Mouse (Mus musculus) MEL (cell line): ENCODE results near the gene Socs5. TPM values are rescaled to one million over a fixed set of nuclear protein-coding genes. Genes with fewer than 3 reads are reported as not detected.

ENCODE experiments used
- DNase-seq: peaks from one replicate; pipeline ENCODE4 v3.0.0; 2011; ENCODE audit warnings: low read depth, low spot score
- H3K27ac ChIP-seq: 2 replicates; pipeline ENCODE4 v1.5.1; 2012; ENCODE audit warnings: low read depth, mild to moderate bottlenecking, control low read depth, low read length, moderate library complexity; ENCODE audit not compliant: control insufficient read depth
- H3K27me3 ChIP-seq, 2 experiments: fragments of 150-350 bp in 1 of 2; sonication (generic) in 1 of 2; 2 replicates each; pipeline ENCODE4 v1.6.1; 2012; ENCODE audit warnings: low read length in 2 of 2, mild to moderate bottlenecking in 2 of 2, improper control_type of control experiment in 1 of 2, moderate library complexity in 1 of 2; ENCODE audit not compliant: insufficient read depth in 2 of 2, control insufficient read depth in 1 of 2
- H3K36me3 ChIP-seq, 2 experiments: 2 replicates each; pipeline ENCODE4 v1.6.1; 2012 to 2014; ENCODE audit warnings: low read length in 2 of 2, improper control_type of control experiment in 1 of 2, inconsistent platforms in 1 of 2, mild to moderate bottlenecking in 1 of 2; ENCODE audit not compliant: insufficient read depth in 2 of 2, control insufficient read depth in 1 of 2
- H3K4me1 ChIP-seq, 2 experiments: fragments of 150-350 bp in 1 of 2; sonication (generic) in 1 of 2; 2 replicates each; pipeline ENCODE4 v1.6.1; 2012; ENCODE audit warnings: low read length in 2 of 2, improper control_type of control experiment in 1 of 2, mild to moderate bottlenecking in 1 of 2; ENCODE audit not compliant: insufficient read depth in 2 of 2, control insufficient read depth in 1 of 2
- H3K4me3 ChIP-seq, 2 experiments: fragments of 150-350 bp in 1 of 2; sonication (generic) in 1 of 2; 2 replicates each; pipeline ENCODE4 v1.5.1; 2012; ENCODE audit warnings: low read depth in 2 of 2, low read length in 2 of 2, mild to moderate bottlenecking in 2 of 2, moderate library complexity in 2 of 2, control low read depth in 1 of 2, improper control_type of control experiment in 1 of 2; ENCODE audit not compliant: control insufficient read depth in 1 of 2, insufficient read depth in 1 of 2
- H3K79me2 ChIP-seq: 2 replicates; pipeline ENCODE4 v1.6.1; 2012; ENCODE audit warnings: mild to moderate bottlenecking, low read length, moderate library complexity; ENCODE audit not compliant: control insufficient read depth, poor library complexity, insufficient read depth
- H3K9ac ChIP-seq: 2 replicates; pipeline ENCODE4 v1.6.1; 2012; ENCODE audit warnings: low read depth, mild to moderate bottlenecking, control low read depth, low read length, moderate library complexity; ENCODE audit not compliant: control insufficient read depth, poor library complexity, severe bottlenecking
- H3K9me3 ChIP-seq: fragments of 150-350 bp; sonication (generic); replicated peaks from 2 replicates; pipeline ENCODE4 v1.6.1; 2012; ENCODE audit warnings: mild to moderate bottlenecking, low read length, improper control_type of control experiment, moderate library complexity; ENCODE audit not compliant: insufficient read depth
- E2F4 ChIP-seq: IDR thresholded peaks from 2 replicates; pipeline ENCODE4 v1.6.1; 2011; ENCODE audit warnings: low read depth, low read length, improper control_type of control experiment, borderline replicate concordance
- EP300 ChIP-seq, 2 experiments: IDR thresholded peaks; 2 replicates each; pipeline ENCODE4 v1.6.1; 2011; ENCODE audit warnings: improper control_type of control experiment in 2 of 2, low read length in 2 of 2, low read depth in 1 of 2, mild to moderate bottlenecking in 1 of 2
- GATA1 ChIP-seq: IDR thresholded peaks from 2 replicates; pipeline ENCODE4 v1.6.1; 2011; ENCODE audit warnings: low read depth, low read length, improper control_type of control experiment
- HCFC1 ChIP-seq: IDR thresholded peaks from 2 replicates; pipeline ENCODE4 v1.6.1; 2012; ENCODE audit warnings: low read depth, mild to moderate bottlenecking, inconsistent platforms, low read length, improper control_type of control experiment, moderate library complexity
- MAFK ChIP-seq: IDR thresholded peaks from 2 replicates; pipeline ENCODE4 v1.6.1; 2011; ENCODE audit warnings: low read depth, mild to moderate bottlenecking, low read length, improper control_type of control experiment, borderline replicate concordance
- MAX ChIP-seq: IDR thresholded peaks from 2 replicates; pipeline ENCODE4 v1.6.1; 2011; ENCODE audit warnings: low read length, improper control_type of control experiment
- MAZ ChIP-seq: IDR thresholded peaks from 2 replicates; pipeline ENCODE4 v1.6.1; 2012; ENCODE audit warnings: low read depth, mild to moderate bottlenecking, inconsistent platforms, low read length, improper control_type of control experiment
- POLR2AphosphoS5 ChIP-seq: IDR thresholded peaks from 2 replicates; pipeline ENCODE4 v1.6.1; 2012; ENCODE audit warnings: low read depth, borderline replicate concordance, mild to moderate bottlenecking, inconsistent platforms, low read length, moderate library complexity, mixed read lengths
- RCOR1 ChIP-seq: IDR thresholded peaks from 2 replicates; pipeline ENCODE4 v1.6.1; 2012; ENCODE audit warnings: low read depth, mild to moderate bottlenecking, inconsistent platforms, low read length, improper control_type of control experiment
- polyA plus RNA-seq, 2 experiments: library from polyadenylated mRNA; stranded (reverse) in 1 of 2; unstranded in 1 of 2; fragments of >175 nt in 1 of 2; fragments of >200 nt in 1 of 2; gene quantifications; 2 replicates each; pipeline versions ENCODE4 v1.2.1 to v1.2.4; 2012; ENCODE audit warnings: low replicate concordance in 2 of 2, low read depth in 1 of 2; ENCODE audit not compliant: insufficient read length in 2 of 2, insufficient read depth in 1 of 2, missing spikeins in 1 of 2
- total RNA-seq: library from RNA; depleted of rRNA; stranded (reverse); fragments of 300-350 nt; gene quantifications from 2 replicates; pipeline ENCODE4 v1.2.3, GENCODE M21; 2012

The Socs5 gene
- total and polyA plus RNA-seq, 3 experiments: 6.4 to 9.7 TPM; not detected in 1

GRCm38 (mm10) chr17:87149762-87150161 is 42.3 kb downstream of the Socs5 start:
- Histone ChIP-seq H3K4me1 (no peaks in the 10 kb centered on the region), H3K36me3 (no peaks in the 10 kb centered on the region), H3K27ac (no peak overlapping the region), H3K79me2 (no peaks in the 10 kb centered on the region), H3K27me3 (no peaks in the 10 kb centered on the region), H3K9ac (no peak overlapping the region), H3K4me3 (no peak overlapping the region), H3K9me3 (no peaks in the 10 kb centered on the region)
- TF ChIP-seq E2F4: no peak
- no peak for TF ChIP-seq RCOR1
- no peak for DNase-seq

DNA sequence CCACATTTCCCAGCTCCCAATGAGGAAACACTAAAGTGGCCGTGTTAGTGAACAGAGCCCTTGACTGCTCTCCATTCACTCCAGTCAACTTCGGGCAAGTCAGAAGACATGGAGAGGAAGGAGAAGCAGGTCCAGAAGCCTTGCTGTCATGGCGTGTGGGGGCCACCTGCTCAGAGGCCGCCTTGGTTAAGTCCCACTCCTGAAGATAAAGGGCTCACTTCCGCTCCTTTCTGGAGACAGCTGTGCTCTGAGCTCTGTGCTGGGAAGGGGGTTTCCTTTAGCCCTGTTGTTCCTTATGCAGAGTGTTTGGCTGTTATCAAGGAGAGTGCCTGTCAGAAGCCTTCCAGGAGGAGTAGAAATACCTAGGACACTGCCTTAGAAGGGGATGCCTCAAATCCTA is 45.5 kb downstream of the Socs5 start:
- Histone ChIP-seq H3K9me3 (no peaks in the 10 kb centered on the region), H3K27me3 (no peaks in the 10 kb centered on the region), H3K4me1 (peaks cover 0 to 20% of the 10 kb centered on the region in 2 experiments; a peak in 3 of 4 replicates), H3K9ac (no peak overlapping the region), H3K36me3 (peaks cover 0 to 12% of the 10 kb centered on the region in 2 experiments; a peak in 2 of 4 replicates), H3K27ac (no peak overlapping the region), H3K79me2 (no peaks in the 10 kb centered on the region; the same call in 1 of the 2 replicates), H3K4me3 (no peak overlapping the region)
- TF ChIP-seq E2F4 (no peak), MAZ (no peak), EP300 (IDR thresholded peaks at IDR 0.05; ENCODE audit: low read depth in 1 of 2, low read length in 2 of 2) (no peak), POLR2AphosphoS5 (no peak), MAX (no peak), GATA1 (no peak), HCFC1 (no peak)
- no peak for DNase-seq

DNA sequence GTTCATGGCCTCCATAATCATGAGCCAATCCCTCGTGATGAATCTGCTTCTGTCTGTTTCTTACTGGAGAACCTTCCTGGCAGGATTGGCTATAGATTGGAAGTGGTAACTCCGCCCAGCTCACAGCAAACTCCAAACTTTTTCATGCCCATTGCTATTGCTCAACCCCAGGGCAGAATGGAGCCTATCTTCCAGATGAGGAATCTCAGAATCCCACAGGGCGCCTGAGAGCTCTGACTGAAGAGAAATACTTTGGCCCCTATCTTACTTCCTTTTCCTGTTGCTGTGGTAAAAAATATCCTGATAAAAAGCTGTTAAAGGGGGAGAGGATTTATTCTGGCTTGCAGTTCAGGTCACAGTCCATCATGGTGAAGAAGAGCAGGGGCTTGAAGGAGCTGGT is 48.2 kb downstream of the Socs5 start:
- Histone ChIP-seq H3K9me3 (no peaks in the 10 kb centered on the region), H3K36me3 (peaks cover 0 to 16% of the 10 kb centered on the region in 2 experiments; a peak in 2 of 4 replicates), H3K4me1 (peaks cover 0 to 25% of the 10 kb centered on the region in 2 experiments; a peak in 3 of 4 replicates), H3K27me3 (no peaks in the 10 kb centered on the region; a peak in 1 of 4 replicates), H3K79me2 (no peaks in the 10 kb centered on the region; the same call in 1 of the 2 replicates), H3K27ac (no peak overlapping the region), H3K9ac (no peak overlapping the region), H3K4me3 (no peak overlapping the region)
- TF ChIP-seq MAFK (no peak), GATA1 (peak; percentile 57), RCOR1 (peak; percentile 92)
- no peak for DNase-seq
